Mouse (Mus musculus) retina, embryonic 14.5 days (tissue): ENCODE results near the gene Hibch.
A peak's percentile ranks its signal among the peaks of the same experiment; 100 is the strongest.

ENCODE experiments used
- DNase-seq: peaks from one replicate; pipeline ENCODE4 v3.0.0-alpha.2; 2015; ENCODE audit warnings: low spot score

Hibch gene

DNA sequence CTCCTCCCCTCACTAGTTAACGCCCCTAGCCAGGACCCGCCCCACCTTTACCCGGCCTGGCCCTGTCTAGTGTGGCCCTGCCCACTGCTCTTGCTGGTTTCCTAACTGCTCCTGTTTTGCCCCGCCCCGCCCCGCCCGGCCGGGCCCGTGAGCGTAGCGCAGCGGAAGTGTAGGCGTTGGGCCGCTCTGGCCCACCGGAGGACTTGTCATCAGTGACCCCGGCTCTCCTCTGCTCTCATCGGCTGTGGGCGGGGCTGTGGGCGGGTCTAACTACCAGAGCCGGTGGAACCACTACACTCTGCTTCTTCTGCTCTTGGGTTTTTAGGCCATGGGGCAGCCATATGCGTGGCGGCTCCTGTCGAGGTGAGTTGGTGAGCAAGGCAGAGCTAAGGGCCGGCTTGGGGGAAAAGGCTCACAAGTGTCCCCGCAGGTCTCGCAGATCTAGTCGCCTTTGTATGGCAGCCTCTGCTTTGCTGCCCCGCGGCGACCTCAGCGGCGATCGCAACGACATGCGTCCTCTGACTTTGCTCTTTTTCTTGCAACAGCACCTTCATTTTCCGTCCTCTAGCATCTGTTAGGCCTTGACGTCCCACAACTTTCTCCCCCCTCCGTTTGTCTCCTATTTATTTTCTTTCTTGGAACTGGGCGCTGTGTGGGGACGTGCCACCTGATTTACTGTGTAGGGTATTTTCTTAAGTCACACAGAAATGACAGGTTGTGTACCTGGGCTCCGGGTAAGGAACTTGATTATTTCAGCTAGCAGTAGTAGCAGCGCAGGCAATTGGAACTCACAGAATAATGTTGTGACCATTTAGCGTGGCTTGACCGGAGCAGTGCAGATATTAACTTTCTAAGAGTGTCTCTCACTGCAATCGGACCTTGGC lies at the start of gene Hibch:
TSS of gene Hibch (plus strand) at position 148 of the 884 bp plus-strand sequence.
- peak; percentile 99 for DNase-seq

GRCm38 (mm10) chr1:52795927-52796326 lies 48.8 kb upstream of the Hibch start:
- no peak for DNase-seq

DNA sequence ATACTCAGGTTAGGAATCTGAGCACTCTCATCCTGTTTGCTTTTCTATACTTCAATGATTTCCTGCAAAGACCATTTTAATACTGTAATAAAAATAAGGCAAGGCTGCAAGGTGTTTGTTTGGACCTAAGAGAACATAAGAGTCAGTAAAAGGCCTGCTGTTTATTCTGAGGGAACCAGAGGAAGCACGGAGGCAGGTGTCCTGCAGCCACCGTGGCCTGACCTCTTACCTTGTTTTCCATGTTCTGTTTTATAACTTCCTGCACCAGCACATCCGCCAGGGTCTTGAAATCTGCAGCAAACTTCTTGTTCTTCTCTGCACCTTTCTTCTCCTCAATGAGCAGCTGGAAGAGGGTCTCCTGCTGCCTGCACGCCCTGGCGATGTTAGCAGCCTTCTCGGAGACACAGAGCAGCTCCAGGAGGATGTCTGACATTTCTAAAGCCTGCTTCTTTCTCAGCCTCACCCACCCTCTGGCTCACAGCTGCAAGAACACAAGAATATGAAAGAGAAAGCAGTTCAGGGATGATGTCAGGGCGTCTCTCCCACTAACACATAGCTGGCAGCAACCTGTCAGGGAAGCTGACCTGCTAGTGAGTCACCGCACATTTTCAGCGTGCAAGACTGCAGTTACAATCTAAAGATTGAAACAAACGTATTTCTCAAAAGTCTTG lies 45.5 kb upstream of the Hibch start:
- DNase-seq: no peak

GRCm38 (mm10) chr1:52799772-52800171 lies 45.0 kb upstream of the Hibch start:
- DNase-seq: no peak

GRCm38 (mm10) chr1:52800340-52800740 lies 44.4 kb upstream of the Hibch start:
- no peak for DNase-seq

DNA sequence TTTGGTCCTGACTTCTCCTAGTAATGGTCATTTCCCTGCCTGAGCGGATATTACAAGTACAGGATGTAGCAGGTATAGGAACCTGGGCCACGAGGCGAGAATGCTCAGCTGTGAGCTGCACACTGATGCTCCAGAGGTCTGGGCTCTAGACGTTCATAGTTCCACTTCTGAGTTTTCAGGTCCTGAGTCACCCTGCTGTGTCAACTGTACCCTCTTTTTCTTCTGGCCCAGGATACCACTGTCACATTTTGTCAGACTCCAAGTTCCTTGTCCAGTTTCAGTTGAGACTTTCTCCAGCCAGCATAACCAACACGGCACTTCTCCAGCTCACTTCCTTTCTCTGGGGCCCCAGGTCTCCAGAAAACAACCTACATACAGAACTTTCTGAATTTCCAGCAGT lies 43.1 kb upstream of the Hibch start:
- no peak for DNase-seq

DNA sequence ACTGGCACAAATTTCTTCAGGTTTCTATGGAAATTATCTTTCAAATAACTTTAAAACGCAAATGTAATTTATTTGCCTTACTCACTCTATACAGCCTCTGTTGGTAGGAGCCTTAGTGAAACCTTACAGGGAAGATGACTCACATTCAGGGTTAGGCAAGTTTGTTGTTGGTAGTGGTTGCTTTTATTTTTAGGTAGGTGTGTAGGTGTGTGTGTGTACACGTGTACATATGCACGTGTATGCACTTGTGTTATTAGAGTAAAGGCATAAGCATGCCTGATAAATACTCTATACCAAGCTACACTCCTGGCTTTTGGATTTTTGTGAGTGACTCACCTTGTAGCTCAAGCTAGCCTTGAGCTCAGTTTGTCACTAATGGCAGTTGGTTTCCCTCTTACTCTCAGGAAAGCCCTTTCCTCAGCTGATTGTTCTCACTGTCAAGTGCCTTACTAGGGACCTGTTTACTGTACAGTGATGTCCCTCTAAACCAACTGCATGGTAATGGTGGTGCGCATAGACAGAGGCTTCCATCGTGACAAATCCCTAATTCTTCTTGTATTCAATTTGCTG lies 42.2 kb upstream of the Hibch start:
- DNase-seq: no peak

DNA sequence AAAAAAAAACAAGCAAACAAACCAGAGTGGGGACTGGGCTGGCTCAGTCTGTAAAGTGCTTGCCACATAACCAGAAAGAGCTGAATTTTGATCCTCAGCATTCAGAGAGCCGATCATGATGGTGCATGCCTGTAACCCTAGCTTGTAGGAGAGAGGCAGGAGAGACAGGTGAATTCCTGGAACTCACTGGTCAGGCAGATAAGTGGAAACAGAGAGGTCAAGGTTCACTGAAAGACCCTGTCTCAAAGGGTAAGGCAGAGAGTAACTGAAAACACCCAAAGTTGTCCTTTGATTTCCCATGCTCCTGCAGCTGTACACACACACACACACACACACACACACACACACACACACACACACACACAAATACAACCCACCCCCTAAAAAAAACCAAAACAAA lies 39.7 kb upstream of the Hibch start:
- no peak for DNase-seq

- no peak for DNase-seq
Observed at GRCm38 (mm10) chr1:52808456-52808855, 36.3 kb upstream of the Hibch start.

- peak; percentile 11 for DNase-seq
Observed at GRCm38 (mm10) chr1:52816232-52816891, 28.4 kb upstream of the Hibch start.

DNA sequence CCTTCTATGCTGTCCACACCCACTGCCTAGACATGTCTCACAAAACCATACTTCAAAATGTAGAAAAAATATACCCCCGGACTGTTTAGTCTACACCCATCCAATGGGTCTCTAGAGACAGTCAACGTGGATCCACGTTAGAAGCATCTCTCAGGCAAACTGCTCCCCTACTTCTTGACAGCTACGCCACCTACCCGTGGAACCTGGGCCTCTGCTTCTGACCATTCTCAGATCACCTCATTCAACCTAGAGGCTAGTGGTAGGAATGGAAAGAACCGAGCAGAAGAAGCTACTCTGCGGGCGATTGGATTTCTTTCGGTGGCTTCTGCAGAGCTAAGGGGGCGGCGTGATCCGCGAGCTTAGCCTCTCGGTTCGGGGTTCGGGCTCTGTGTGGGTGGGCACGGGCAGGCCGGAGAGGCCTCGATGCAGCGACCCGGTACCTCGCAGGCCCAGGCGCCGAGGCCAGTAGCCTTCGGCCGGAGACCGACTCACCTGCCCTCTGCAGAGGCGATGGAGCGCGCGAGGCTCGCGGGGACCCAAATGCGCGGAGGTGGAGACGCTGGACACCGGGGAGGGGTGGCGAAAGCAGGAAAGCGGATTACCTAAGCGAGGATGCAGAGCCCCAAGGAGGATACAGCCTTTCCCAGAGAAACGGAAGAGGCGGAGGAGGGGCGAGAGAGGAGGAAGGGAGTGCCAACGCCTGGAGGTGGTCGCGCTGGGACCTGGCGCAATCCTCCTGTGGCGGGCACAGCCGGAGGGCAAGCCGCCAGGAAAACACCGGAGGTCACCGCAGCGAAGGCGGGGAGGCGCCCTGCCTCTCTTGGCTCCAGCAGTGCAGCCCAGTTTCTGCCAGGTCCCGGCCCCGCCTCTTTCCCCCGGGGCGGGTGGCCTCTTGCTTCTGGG lies 27.6 kb upstream of the Hibch start, which contains the start of gene Inpp1:
TSS of gene Inpp1 (minus strand) at position 779 of the 903 bp plus-strand sequence.
- DNase-seq: peak; percentile 77

- no peak for DNase-seq
Observed at GRCm38 (mm10) chr1:52817813-52818147, 26.9 kb upstream of the Hibch start.

DNA sequence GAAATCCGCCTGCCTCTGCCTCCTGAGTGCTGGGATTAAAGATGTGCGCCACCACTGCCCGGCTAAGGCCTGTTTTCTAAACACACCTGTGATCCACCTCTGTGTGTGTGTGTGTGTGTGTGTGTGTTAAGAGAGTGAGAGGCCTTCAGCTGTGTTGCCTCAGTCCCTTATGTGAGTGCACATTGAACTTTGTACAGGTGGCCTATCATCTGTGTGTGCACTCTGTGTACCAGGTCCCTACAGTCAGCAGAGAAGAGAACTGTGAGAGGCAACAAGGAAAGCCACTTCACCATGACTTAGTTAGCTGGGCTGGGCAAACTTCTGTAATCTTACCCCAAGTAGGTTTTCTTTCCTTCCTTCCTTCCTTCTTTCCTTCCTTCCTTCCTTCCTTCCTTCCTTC lies 5.6 kb upstream of the Hibch start:
- DNase-seq: no peak

DNA sequence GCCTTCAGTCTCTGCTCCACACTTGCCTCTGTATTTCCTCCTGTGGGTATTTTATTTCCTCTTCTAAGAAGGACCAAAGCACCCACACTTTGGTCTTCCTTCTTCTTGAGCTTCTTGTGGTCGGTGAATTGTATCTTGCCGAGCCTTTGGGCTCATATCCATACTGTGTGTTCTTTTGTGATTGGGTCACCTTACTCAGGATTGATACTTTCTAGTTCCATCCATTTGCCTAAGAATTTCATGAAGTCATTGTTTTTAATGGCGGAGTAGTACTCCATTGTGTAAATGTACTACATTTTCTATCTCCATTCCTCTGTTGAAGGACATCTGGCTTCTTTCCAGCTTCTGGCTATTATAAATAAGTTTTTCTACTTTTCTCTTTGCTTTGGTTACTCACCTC lies 375 bp upstream of the Hibch start:
- DNase-seq: no peak

DNA sequence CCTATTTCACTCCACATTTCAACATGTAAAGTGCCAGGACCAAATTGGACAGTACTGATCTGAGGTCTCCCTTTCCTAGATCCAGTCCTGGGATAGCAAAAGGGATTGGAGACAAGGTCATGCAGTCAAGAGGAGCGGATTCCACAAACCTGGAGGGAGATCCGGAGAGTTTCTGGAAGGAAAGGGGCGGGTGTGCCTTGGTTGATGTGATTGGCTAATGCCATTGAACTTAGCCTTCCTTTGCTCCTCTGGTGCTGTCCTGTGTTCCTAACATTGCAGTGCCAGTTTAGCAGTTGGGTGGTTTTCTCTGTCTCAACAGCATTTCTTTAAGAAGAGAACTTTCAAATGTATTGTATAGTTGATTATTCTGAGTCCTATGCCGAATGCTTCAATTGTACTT lies 1.8 kb downstream of the Hibch start:
- DNase-seq: no peak

GRCm38 (mm10) chr1:52849422-52849821 lies 4.7 kb downstream of the Hibch start:
- no peak for DNase-seq

GRCm38 (mm10) chr1:52854029-52854428 lies 9.3 kb downstream of the Hibch start:
- peak; percentile 74 for DNase-seq

DNA sequence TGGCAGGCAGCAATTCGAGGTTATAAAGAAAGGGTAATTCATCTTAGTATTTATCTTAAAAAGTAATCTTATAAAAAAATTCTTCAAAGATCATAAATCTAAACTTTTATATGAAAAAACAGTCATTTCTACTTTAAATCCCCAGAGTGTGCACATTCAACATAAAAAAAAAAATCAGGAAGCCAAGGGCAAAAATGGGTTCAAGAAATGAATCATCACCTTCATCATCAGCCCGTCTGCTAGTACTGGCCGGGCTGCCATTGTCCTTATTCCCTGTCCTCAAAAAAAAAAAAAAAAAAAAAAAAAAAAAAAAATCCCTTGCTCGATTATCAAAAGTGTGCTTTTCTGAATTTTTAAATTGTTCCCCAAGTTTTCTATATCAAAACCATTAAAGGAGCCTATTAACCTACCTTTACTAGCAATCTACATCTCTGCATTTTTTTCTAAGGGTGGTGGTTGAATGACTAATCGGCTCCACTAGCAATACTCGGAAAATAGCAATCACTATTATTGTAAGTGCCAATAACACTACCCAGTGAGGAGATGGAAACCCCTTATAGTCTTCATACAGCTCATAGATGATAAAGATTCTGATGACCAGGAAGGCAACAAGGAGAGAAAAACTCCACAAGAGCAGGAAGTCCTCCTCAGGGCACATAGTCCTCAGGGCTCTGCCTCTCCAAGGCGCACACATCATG lies 11.3 kb downstream of the Hibch start:
- DNase-seq: no peak

GRCm38 (mm10) chr1:52864220-52864619 lies 19.5 kb downstream of the Hibch start:
- DNase-seq: no peak

DNA sequence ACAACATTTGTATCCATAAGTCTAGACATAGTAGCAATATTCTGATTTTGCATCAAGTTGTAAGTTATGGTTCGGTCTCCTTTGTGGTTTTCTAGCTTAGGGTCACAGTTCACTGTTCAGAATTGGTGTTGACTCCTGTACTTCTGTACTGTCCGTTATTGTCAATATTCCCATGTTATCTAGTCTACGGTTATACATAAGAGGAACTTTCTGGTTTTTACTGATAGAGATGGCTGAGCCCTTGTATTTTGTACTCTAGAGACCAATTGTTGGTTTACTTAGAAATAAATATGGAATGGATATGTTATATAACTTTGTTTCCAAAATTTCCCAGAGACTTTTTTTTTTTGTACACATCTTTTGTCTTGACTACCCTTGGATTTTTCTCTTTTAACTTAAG lies 21.3 kb downstream of the Hibch start:
- no peak for DNase-seq

GRCm38 (mm10) chr1:52867876-52868275 lies 23.1 kb downstream of the Hibch start:
- DNase-seq: no peak
